Mouse (Mus musculus) myocyte (in vitro differentiated cells): ENCODE data around the gene Fgd2. TPM values are rescaled to one million over a fixed set of nuclear protein-coding genes. Genes with fewer than 3 reads are reported as not detected.
"Not testable (repeated sequence)": the region's sequence is repeated elsewhere in the genome, so short reads cannot be mapped to it uniquely, and the experiment has no call there.

ENCODE experiments used
- H3K27me3 ChIP-seq: one replicate; pipeline ENCODE4 v1.6.1; 2011; ENCODE audit not compliant: control insufficient read depth, insufficient read depth, insufficient read length
- H3K36me3 ChIP-seq: one replicate; pipeline ENCODE4 v1.6.1; 2011; ENCODE audit not compliant: control insufficient read depth, insufficient read depth
- H3K4me2 ChIP-seq: one replicate; pipeline ENCODE4 v1.6.1; 2011; ENCODE audit warnings: low read depth, control low read depth
- H3K4me3 ChIP-seq: one replicate; pipeline ENCODE4 v1.5.1; 2011; ENCODE audit warnings: mild to moderate bottlenecking, control low read depth, moderate library complexity
- H3K79me2 ChIP-seq: one replicate; pipeline ENCODE4 v1.6.1; 2011; ENCODE audit not compliant: control insufficient read depth, insufficient read depth
- H3ac ChIP-seq: one replicate; pipeline ENCODE4 v1.6.1; 2011; ENCODE audit not compliant: control insufficient read depth, insufficient read length
- CEBPB ChIP-seq: IDR thresholded peaks from 2 replicates; pipeline ENCODE4 v1.6.1; 2011; ENCODE audit warnings: mild to moderate bottlenecking, moderate library complexity; ENCODE audit not compliant: poor library complexity, insufficient read depth, severe bottlenecking
- E2F4 ChIP-seq: IDR thresholded peaks from one replicate; pipeline ENCODE4 v1.6.1; 2011; ENCODE audit warnings: mild to moderate bottlenecking, control low read depth, moderate library complexity; ENCODE audit not compliant: insufficient read depth
- MAX ChIP-seq: IDR thresholded peaks from one replicate; pipeline ENCODE4 v1.6.1; 2011; ENCODE audit warnings: low read depth, mild to moderate bottlenecking, control low read depth
- MYOD1 ChIP-seq, 3 experiments: IDR thresholded peaks; one replicate each; pipeline ENCODE4 v1.6.1; 2011; ENCODE audit warnings: control low read depth in 2 of 3, low read depth in 2 of 3, mild to moderate bottlenecking in 2 of 3, moderate library complexity in 1 of 3; ENCODE audit not compliant: insufficient read length in 2 of 3, control insufficient read depth in 1 of 3
- MYOG ChIP-seq, 3 experiments: IDR thresholded peaks; one replicate each; pipeline ENCODE4 v1.6.1; 2011; ENCODE audit warnings: control low read depth in 2 of 3, low read depth in 2 of 3, mild to moderate bottlenecking in 2 of 3; ENCODE audit not compliant: insufficient read length in 2 of 3, control insufficient read depth in 1 of 3, insufficient read depth in 1 of 3
- POLR2A ChIP-seq: IDR thresholded peaks from one replicate; pipeline ENCODE4 v1.6.1; 2011; ENCODE audit warnings: low read depth, mild to moderate bottlenecking, control low read depth, moderate library complexity; ENCODE audit not compliant: insufficient read length
- POLR2AphosphoS2 ChIP-seq: IDR thresholded peaks from one replicate; pipeline ENCODE4 v1.6.1; 2011; ENCODE audit warnings: low read depth, control low read depth; ENCODE audit not compliant: insufficient read length
- REST ChIP-seq: IDR thresholded peaks from one replicate; pipeline ENCODE4 v1.6.1; 2011; ENCODE audit warnings: mild to moderate bottlenecking, control low read depth, moderate library complexity; ENCODE audit not compliant: insufficient read depth, insufficient read length
- SRF ChIP-seq: IDR thresholded peaks from one replicate; pipeline ENCODE4 v1.6.1; 2011; ENCODE audit warnings: low read depth; ENCODE audit not compliant: control insufficient read depth, insufficient read length
- TCF12 ChIP-seq: IDR thresholded peaks from one replicate; pipeline ENCODE4 v1.6.1; 2011; ENCODE audit warnings: mild to moderate bottlenecking, control low read depth; ENCODE audit not compliant: poor library complexity, insufficient read depth, severe bottlenecking
- TCF3 ChIP-seq: IDR thresholded peaks from one replicate; pipeline ENCODE4 v1.6.1; 2011; ENCODE audit warnings: low read depth, control low read depth; ENCODE audit not compliant: insufficient read length
- USF1 ChIP-seq: IDR thresholded peaks from one replicate; pipeline ENCODE4 v1.6.1; 2011; ENCODE audit warnings: low read depth, mild to moderate bottlenecking, control low read depth, moderate library complexity
- polyA plus RNA-seq: library from polyadenylated mRNA; unstranded; fragments of >200 nt; fragmentation: generic; extraction: Trizol; gene quantifications from one replicate; pipeline ENCODE4 v1.2.1, GENCODE M21; 2012; ENCODE audit warnings: missing spikeins

The Fgd2 gene
- polyA plus RNA-seq, 1 experiment, result 0.54 TPM

DNA sequence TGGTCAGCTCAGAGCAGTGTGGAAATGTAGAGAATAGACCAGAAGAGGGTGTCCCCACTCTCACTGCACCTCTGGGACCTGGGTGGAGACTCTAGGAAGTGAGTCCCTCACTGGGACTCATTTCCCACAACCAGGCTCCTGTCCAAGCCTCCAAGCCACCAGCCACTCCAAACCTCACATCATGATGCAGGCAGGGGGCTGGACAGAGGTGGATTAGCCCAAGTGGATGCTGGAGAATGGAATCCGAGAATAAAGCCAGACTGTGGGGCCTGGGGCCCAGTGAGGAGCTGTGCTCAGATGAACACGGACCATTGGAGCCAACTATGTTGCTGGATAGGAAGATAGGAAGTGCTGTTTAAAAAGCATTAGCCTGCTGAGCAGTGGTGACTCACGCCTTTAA is 43.8 kb upstream of the Fgd2 start:
- H3K4me3 ChIP-seq, result no peak overlapping the region
- no peak for TF ChIP-seq TCF12
- TF ChIP-seq USF1, result no peak
- no peak for TF ChIP-seq POLR2AphosphoS2
- no peak for TF ChIP-seq TCF3
- no peak for TF ChIP-seq E2F4
- no peak for TF ChIP-seq SRF
- TF ChIP-seq MYOD1 (IDR thresholded peaks at IDR 0.05; ENCODE audit: control insufficient read depth in 1 of 3, insufficient read length in 2 of 3, low read depth in 2 of 3), result no peak
- no peak for TF ChIP-seq REST
- TF ChIP-seq MAX, result no peak
- TF ChIP-seq MYOG (IDR thresholded peaks at IDR 0.05; ENCODE audit: control insufficient read depth in 1 of 3, insufficient read depth in 1 of 3, insufficient read length in 2 of 3, low read depth in 2 of 3), result no peak
- TF ChIP-seq CEBPB, result no peak
- no peak for TF ChIP-seq POLR2A

DNA sequence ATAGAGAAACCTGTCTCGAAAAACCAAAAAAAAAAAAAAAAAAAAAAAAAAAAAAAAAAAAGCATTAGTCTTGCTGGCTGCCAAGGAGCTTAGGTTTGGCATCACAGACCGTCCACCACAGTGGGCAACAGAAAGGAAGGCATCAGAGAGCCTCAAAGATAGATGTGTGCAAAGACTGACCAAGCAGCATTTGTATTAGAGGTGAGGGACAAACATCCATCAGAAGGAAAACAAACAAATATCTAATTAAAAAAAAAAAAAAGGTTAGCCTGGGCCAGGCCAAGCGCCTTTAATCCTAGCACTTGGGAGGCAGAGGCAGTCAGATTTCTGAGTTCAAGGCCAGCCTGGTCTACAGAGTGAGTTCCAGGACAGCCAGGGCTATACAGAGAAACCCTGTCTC is 43.3 kb upstream of the Fgd2 start, which contains the start of gene Pi16:
TSS of gene Pi16 (plus strand) at position 301 of the 400 bp plus-strand sequence.
- H3K36me3 ChIP-seq, H3ac ChIP-seq, H3K4me3 ChIP-seq, H3K79me2 ChIP-seq, H3K27me3 ChIP-seq: not testable (repeated sequence)
- peak within 1 kb of the TSS; percentile 59 for H3K4me2 ChIP-seq

More for the DNA sequence above, 43.8 kb upstream of the Fgd2 start:
- H3K79me2 ChIP-seq, result no peaks in the 10 kb centered on the region
- no peak overlapping the region for H3ac ChIP-seq
- no peaks in the 10 kb centered on the region for H3K27me3 ChIP-seq
- no peaks in the 10 kb centered on the region for H3K36me3 ChIP-seq
- no peak overlapping the region for H3K4me2 ChIP-seq

- H3ac ChIP-seq, result no peak overlapping the region
- no peaks in the 10 kb centered on the region for H3K79me2 ChIP-seq
- peak overlapping the region; percentile 33 for H3K4me2 ChIP-seq
- H3K4me3 ChIP-seq, result no peak overlapping the region
- no peak for TF ChIP-seq SRF
- TF ChIP-seq MYOD1 (IDR thresholded peaks at IDR 0.05; ENCODE audit: control insufficient read depth in 1 of 3, insufficient read length in 2 of 3, low read depth in 2 of 3), result no peak
- peak; percentile 35; the same call in 1 of the 2 replicates for TF ChIP-seq CEBPB
- no peak for TF ChIP-seq USF1
- no peak for TF ChIP-seq TCF3
- no peak for TF ChIP-seq POLR2A
- peak in 1 of 3 experiments; percentile 25 for TF ChIP-seq MYOG (IDR thresholded peaks at IDR 0.05; ENCODE audit: control insufficient read depth in 1 of 3, insufficient read depth in 1 of 3, insufficient read length in 2 of 3, low read depth in 2 of 3)
- TF ChIP-seq MAX, result no peak
- TF ChIP-seq TCF12, result no peak
- H3K36me3 ChIP-seq, result no peaks in the 10 kb centered on the region
- no peaks in the 10 kb centered on the region for H3K27me3 ChIP-seq
These were observed 41.9 kb upstream of the Fgd2 start for GRCm38 (mm10) chr17:29318731-29319250.

GRCm38 (mm10) chr17:29319476-29319875 is 41.2 kb upstream of the Fgd2 start:
- H3K4me3 ChIP-seq, result no peak overlapping the region
- H3K36me3 ChIP-seq, result no peaks in the 10 kb centered on the region
- H3K27me3 ChIP-seq, result no peaks in the 10 kb centered on the region
- H3ac ChIP-seq, result no peak overlapping the region
- H3K4me2 ChIP-seq, result no peak overlapping the region
- TF ChIP-seq MAX, result no peak
- no peak for TF ChIP-seq MYOD1 (IDR thresholded peaks at IDR 0.05; ENCODE audit: control insufficient read depth in 1 of 3, insufficient read length in 2 of 3, low read depth in 2 of 3)
- no peak for TF ChIP-seq TCF3
- TF ChIP-seq SRF, result no peak
- TF ChIP-seq POLR2AphosphoS2, result no peak
- no peak for TF ChIP-seq MYOG (IDR thresholded peaks at IDR 0.05; ENCODE audit: control insufficient read depth in 1 of 3, insufficient read depth in 1 of 3, insufficient read length in 2 of 3, low read depth in 2 of 3)
- TF ChIP-seq CEBPB, result no peak
- TF ChIP-seq POLR2A, result no peak
- TF ChIP-seq USF1, result no peak
- no peak for TF ChIP-seq E2F4
- TF ChIP-seq REST, result no peak
- no peak for TF ChIP-seq TCF12
- H3K79me2 ChIP-seq, result no peaks in the 10 kb centered on the region

- no peaks in the 10 kb centered on the region for H3K27me3 ChIP-seq
- H3K4me3 ChIP-seq, result no peak overlapping the region
- H3ac ChIP-seq, result no peak overlapping the region
- H3K79me2 ChIP-seq, result no peaks in the 10 kb centered on the region
- H3K36me3 ChIP-seq, result no peaks in the 10 kb centered on the region
- no peak overlapping the region for H3K4me2 ChIP-seq
- TF ChIP-seq MYOG (IDR thresholded peaks at IDR 0.05; ENCODE audit: control insufficient read depth in 1 of 3, insufficient read depth in 1 of 3, insufficient read length in 2 of 3, low read depth in 2 of 3) (no peak), TCF3 (no peak), SRF (no peak), REST (no peak), POLR2A (no peak), E2F4 (no peak), TCF12 (no peak), MYOD1 (IDR thresholded peaks at IDR 0.05; ENCODE audit: control insufficient read depth in 1 of 3, insufficient read length in 2 of 3, low read depth in 2 of 3) (no peak), USF1 (no peak), POLR2AphosphoS2 (no peak), CEBPB (no peak), MAX (no peak)
These were observed 40.7 kb upstream of the Fgd2 start for GRCm38 (mm10) chr17:29319881-29320639.
